ENCODE assay signal across 19 mouse cellular contexts in genomic region chr9:37104249-37104648, GRCm38 (mm10).
"Had no signal": no experiment of that assay in that cellular context is flagged by ENCODE, and none has a peak within 500 bp of the region (broad histone marks: within the 10 kb centered on the region; RNA-seq: fewer than 3 reads in every experiment).

No protein-coding gene starts in this region.

- H3K36me3 ChIP-seq: kidney, embryonic 15.5 days; liver, embryonic 13.5 days; midbrain, embryonic 12.5 days; neural tube, embryonic 12.5 days; neural tube, embryonic 15.5 days had no signal

- DNase-seq: kidney, adult 11 months; kidney, adult 8-10 months; kidney, postnatal 10 days; kidney, postnatal 36 days; layer of hippocampus, postnatal 36 days; liver, embryonic 13.5 days; lung, adult 2 months; lung, postnatal 14 days; lung, postnatal 4 days; right cerebral cortex, adult 18-20 months; right cerebral cortex, postnatal 14 days; right cerebral cortex, postnatal 4 days; thymus, postnatal 36 days had no signal

- H3K9me3 ChIP-seq: kidney, embryonic 15.5 days; liver, embryonic 13.5 days; midbrain, embryonic 12.5 days; neural tube, embryonic 12.5 days; neural tube, embryonic 15.5 days had no signal

- H3K4me3 ChIP-seq: kidney, embryonic 15.5 days; left cerebral cortex, adult 2 months; liver, embryonic 13.5 days; midbrain, embryonic 12.5 days; neural tube, embryonic 12.5 days; neural tube, embryonic 15.5 days had no signal

- H3K27me3 ChIP-seq: kidney, embryonic 15.5 days; liver, embryonic 13.5 days; midbrain, embryonic 12.5 days; neural tube, embryonic 12.5 days; neural tube, embryonic 15.5 days had no signal

- H3K27ac ChIP-seq: kidney, embryonic 15.5 days; left cerebral cortex, adult 2 months; liver, embryonic 13.5 days; midbrain, embryonic 12.5 days; neural tube, embryonic 12.5 days; neural tube, embryonic 15.5 days; stomach, postnatal 0 days had no signal

- H3K4me1 ChIP-seq: liver, embryonic 13.5 days had no signal

- H3K9ac ChIP-seq: kidney, embryonic 15.5 days; liver, embryonic 13.5 days; midbrain, embryonic 12.5 days; neural tube, embryonic 12.5 days; neural tube, embryonic 15.5 days had no signal

- H3K4me2 ChIP-seq: kidney, embryonic 15.5 days; liver, embryonic 13.5 days; midbrain, embryonic 12.5 days; neural tube, embryonic 12.5 days; neural tube, embryonic 15.5 days had no signal
